In the genomic region with DNA sequence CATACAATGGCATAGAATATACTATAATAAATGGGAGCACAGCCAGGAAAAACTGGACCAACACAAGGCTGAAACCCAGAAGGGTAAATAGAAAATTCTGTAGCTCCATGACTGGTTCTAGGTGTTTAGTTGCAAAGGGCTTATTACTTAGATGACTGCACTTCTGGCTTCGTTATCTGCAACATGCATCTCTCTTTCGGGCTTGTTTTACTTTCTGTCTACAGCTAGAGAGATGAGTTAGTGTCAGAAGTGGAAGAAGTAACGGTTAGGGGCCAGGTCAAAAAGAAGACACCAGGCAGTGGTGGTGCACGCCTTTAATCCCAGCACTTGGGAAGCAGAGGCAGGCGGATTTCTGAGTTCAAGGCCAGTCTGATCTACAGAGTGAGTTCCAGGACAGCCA, we compare ENCODE assay signal across 26 mouse cellular contexts.
"Had no signal": no experiment of that assay in that cellular context is flagged by ENCODE, and none has a peak within 500 bp of the region (broad histone marks: within the 10 kb centered on the region; RNA-seq: fewer than 3 reads in every experiment).

No protein-coding gene starts in this region.

- H3K4me1 ChIP-seq: hindbrain, embryonic 10.5 days; hindbrain, embryonic 15.5 days; intestine, embryonic 15.5 days; limb, embryonic 10.5 days had no signal

- H3K27ac ChIP-seq: heart, embryonic 10.5 days; hindbrain, embryonic 10.5 days; hindbrain, embryonic 12.5 days; hindbrain, embryonic 15.5 days; hindbrain, postnatal 0 days; intestine, embryonic 15.5 days; layer of hippocampus, adult 2 months; left cerebral cortex, adult 2 months; limb, embryonic 10.5 days; limb, embryonic 12.5 days; liver, embryonic 13.5 days had no signal

- H3K27me3 ChIP-seq: heart, embryonic 12.5 days; hindbrain, embryonic 12.5 days; hindbrain, embryonic 15.5 days; intestine, embryonic 15.5 days; limb, embryonic 12.5 days; liver, embryonic 13.5 days; liver, embryonic 15.5 days had no signal

- H3K36me3 ChIP-seq: hindbrain, embryonic 12.5 days; hindbrain, embryonic 15.5 days; intestine, embryonic 15.5 days had no signal

- H3K4me3 ChIP-seq: heart, embryonic 10.5 days; heart, embryonic 12.5 days; hindbrain, embryonic 10.5 days; hindbrain, embryonic 12.5 days; hindbrain, embryonic 15.5 days; intestine, embryonic 15.5 days; layer of hippocampus, adult 2 months; left cerebral cortex, adult 2 months; limb, embryonic 10.5 days; limb, embryonic 12.5 days; liver, embryonic 13.5 days; liver, embryonic 15.5 days had no signal

- H3K9ac ChIP-seq: heart, embryonic 12.5 days; hindbrain, embryonic 12.5 days; hindbrain, embryonic 15.5 days; intestine, embryonic 15.5 days; limb, embryonic 12.5 days; liver, embryonic 13.5 days; liver, embryonic 15.5 days; liver, postnatal 0 days had no signal

- ATAC-seq: hindbrain, postnatal 0 days; inflammation-experienced regulatory T-cells, adult 6 months; intestine, embryonic 15.5 days; liver, postnatal 0 days had no signal

- H3K9me3 ChIP-seq: heart, embryonic 10.5 days; heart, embryonic 12.5 days; hindbrain, embryonic 10.5 days; hindbrain, embryonic 12.5 days; hindbrain, embryonic 15.5 days; intestine, embryonic 15.5 days; limb, embryonic 10.5 days; limb, embryonic 12.5 days; liver, embryonic 13.5 days; liver, embryonic 15.5 days had no signal

- DNase-seq: gastrocnemius, postnatal 14 days; heart, adult 18-20 months; heart, postnatal 10 days; heart, postnatal 4 days; kidney, adult 11 months; kidney, adult 2 months; kidney, postnatal 10 days; kidney, postnatal 25 days; kidney, postnatal 4 days; liver; liver, embryonic 13.5 days; liver, postnatal 0 days had no signal

- H3K4me2 ChIP-seq: heart, embryonic 12.5 days; hindbrain, embryonic 12.5 days; hindbrain, embryonic 15.5 days; intestine, embryonic 15.5 days; limb, embryonic 12.5 days; liver, embryonic 11.5 days; liver, embryonic 13.5 days; liver, embryonic 15.5 days had no signal
